Mouse (Mus musculus) neural tube, embryonic 11.5 days (tissue): Measurements from ENCODE around the gene Mettl8. TPM values are rescaled to one million over a fixed set of nuclear protein-coding genes. Genes with fewer than 3 reads are reported as not detected.

ENCODE experiments used
- ATAC-seq: fragments of 200-750 bp; cut with Nextera tagmentation; 2 replicates; pipeline ENCODE4 v1.8.0; 2017; ENCODE audit warnings: moderate number of reproducible peaks, mild to moderate bottlenecking, moderate TSS enrichment, moderate library complexity; ENCODE audit not compliant: insufficient read depth, low FRiP score, low TSS enrichment
- DNase-seq: peaks from one replicate; pipeline ENCODE4 v3.0.0-alpha.2; 2015; ENCODE audit warnings: low spot score
- H3K27ac ChIP-seq: fragments of 300-500 bp; sonication (generic); 2 replicates; pipeline ENCODE4 v1.5.1; 2014; ENCODE audit warnings: low read depth, mild to moderate bottlenecking, low read length
- H3K27me3 ChIP-seq: fragments of 300-500 bp; sonication (generic); 2 replicates; pipeline ENCODE4 v1.6.1; 2014; ENCODE audit warnings: mild to moderate bottlenecking, low read length, mixed read lengths; ENCODE audit not compliant: control insufficient read depth, insufficient read depth
- H3K36me3 ChIP-seq: fragments of 300-500 bp; sonication (generic); 2 replicates; pipeline ENCODE4 v1.6.1; 2014; ENCODE audit warnings: mild to moderate bottlenecking, low read length, moderate library complexity, mixed read lengths; ENCODE audit not compliant: control insufficient read depth, insufficient read depth
- H3K4me1 ChIP-seq: fragments of 300-500 bp; sonication (generic); 2 replicates; pipeline ENCODE4 v1.6.1; 2014; ENCODE audit warnings: low read length, mixed read lengths; ENCODE audit not compliant: control insufficient read depth, insufficient read depth
- H3K4me2 ChIP-seq: fragments of 300-500 bp; sonication (generic); 2 replicates; pipeline ENCODE4 v1.6.1; 2014; ENCODE audit warnings: low read depth, mild to moderate bottlenecking, moderate library complexity
- H3K4me3 ChIP-seq: fragments of 300-500 bp; sonication (generic); 2 replicates; pipeline ENCODE4 v1.5.1; 2014; ENCODE audit warnings: low read depth, low read length
- H3K9ac ChIP-seq: fragments of 300-500 bp; sonication (generic); 2 replicates; pipeline ENCODE4 v1.6.1; 2014; ENCODE audit warnings: mild to moderate bottlenecking, low read length
- H3K9me3 ChIP-seq: fragments of 300-500 bp; sonication (generic); 2 replicates; pipeline ENCODE4 v1.6.1; 2016; ENCODE audit warnings: low read length; ENCODE audit not compliant: control insufficient read depth
- WGBS: fragments of 180-500 bp; shearing (Covaris S2); extraction: QIAGEN DNeasy Blood & Tissue Kit; methylation state at CpG from one replicate; pipeline ENCODE4 v1.1.7; 2014; 5-methylcytosine and 5-hydroxymethylcytosine counted together
- polyA plus RNA-seq: library from polyadenylated mRNA; unstranded; fragments of >200 nt; fragmentation: Nextera tagmentation; extraction: Ambion mirVana; gene quantifications from 2 replicates; pipeline ENCODE4 v1.2.1, GENCODE M21; 2014

Gene Mettl8
- polyA plus RNA-seq, 1 experiment from 2014 or later = 21.4 TPM

DNA sequence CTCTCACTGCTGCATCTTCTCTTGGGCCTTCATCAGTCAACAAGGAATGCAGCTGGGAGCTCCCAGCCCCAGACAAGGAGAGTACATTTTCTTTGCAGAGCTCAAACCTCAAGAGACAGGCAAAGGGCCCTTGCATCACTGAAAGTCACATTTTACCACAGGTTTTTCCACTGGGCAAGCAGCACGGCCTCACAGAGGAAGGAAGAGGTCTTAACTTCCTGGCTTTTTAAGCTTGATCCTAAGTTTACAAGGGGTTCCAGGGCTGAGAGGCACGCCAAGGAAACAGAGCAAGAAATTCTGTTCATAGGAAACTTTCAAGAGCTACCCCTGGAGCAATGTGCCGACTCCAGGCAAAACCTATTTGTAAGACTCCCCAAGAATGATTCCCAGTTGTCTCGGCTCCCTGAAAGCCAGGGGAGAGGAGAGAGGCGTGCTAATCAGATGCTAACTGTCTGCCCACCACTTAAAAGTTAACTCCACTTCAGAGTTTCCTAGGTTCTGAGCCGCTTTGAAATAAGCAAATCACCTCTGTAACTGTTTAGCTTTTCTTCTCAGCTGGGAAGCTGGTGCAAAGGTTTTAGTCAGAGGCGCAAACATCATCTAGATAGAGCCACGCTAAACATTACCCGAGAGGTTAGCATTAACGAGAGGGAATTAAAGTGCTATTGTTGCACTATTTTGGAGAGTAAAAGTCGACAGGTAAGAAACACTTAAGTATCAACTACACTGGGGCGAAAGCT is 29.6 kb downstream of the Mettl8 start:
- DNase-seq = no peak
- no peak overlapping the region for H3K9ac ChIP-seq
- no peaks in the 10 kb centered on the region for H3K4me1 ChIP-seq
- no peaks in the 10 kb centered on the region for H3K36me3 ChIP-seq
- no peak overlapping the region for H3K4me2 ChIP-seq
- no peaks in the 10 kb centered on the region for H3K27me3 ChIP-seq
- H3K4me3 ChIP-seq = no peak overlapping the region
- no peak for ATAC-seq
- WGBS = 69% methylated on average over 12 of the region's 12 CpGs
- no peak overlapping the region for H3K27ac ChIP-seq
- no peaks in the 10 kb centered on the region for H3K9me3 ChIP-seq

DNA sequence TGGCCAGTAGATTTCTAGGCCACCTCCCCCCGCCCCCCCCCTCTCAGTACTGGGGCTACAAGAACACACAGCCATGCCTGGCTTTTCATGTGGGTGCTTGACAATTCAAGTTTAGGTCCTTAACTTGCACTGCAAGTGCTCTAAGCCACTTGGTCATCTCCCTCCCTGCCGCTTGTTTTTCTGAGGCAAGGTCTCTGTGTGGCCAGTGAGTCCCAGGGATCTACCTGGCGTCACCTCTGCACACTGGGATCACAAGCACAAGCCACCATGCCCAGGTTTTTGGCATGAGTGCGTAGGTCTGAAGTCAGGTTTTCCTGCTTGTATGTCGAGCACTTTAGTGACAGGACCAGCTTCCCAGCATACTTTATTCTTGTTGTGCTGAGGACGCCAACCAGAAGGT is 31.4 kb downstream of the Mettl8 start:
- no peak for ATAC-seq
- Histone ChIP-seq H3K4me3 (no peak overlapping the region), H3K4me2 (no peak overlapping the region), H3K27me3 (no peaks in the 10 kb centered on the region), H3K9me3 (no peaks in the 10 kb centered on the region), H3K9ac (no peak overlapping the region), H3K27ac (no peak overlapping the region), H3K36me3 (no peaks in the 10 kb centered on the region), H3K4me1 (no peaks in the 10 kb centered on the region)
- 95% methylated on average over 6 of the region's 6 CpGs for WGBS
- no peak for DNase-seq

DNA sequence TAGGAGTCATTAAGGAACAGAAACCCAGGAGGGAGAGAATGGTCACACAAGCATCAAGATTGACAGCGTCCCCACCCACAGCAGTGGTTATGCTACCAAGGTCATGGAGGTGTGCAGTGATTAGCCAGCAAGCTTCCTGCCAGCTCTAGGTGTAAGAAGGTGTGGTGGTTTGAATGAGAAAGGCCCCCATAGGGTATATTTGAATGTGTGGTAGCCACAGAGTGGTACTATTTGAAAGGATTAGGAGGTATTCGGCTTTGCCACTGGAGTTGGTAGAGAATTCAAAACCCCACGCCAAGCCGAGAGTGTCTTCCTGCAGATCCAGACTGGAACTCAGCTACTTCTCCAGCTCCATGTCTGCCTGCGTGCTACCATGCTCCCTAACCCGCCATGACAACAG is 32.4 kb downstream of the Mettl8 start:
- 91% methylated on average over 6 of the region's 6 CpGs for WGBS

DNA sequence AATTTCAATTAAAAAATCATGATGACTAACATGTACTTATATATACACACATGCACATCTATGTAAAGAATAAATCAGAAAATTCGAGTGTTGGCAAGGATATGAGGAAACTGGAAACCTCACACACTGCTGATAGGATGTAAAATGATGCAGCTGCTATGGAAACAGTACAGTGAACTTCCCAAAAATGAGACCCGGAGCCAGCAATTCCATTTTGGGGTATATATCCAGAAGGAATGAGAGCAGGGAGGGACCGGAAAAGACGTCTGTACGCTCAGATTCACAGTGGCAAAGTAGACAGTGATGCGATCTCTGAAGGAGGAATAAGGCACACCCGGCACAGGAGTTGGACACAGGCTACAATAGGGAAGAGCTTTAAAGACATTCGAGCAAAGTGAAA is 34.7 kb downstream of the Mettl8 start:
- Histone ChIP-seq H3K27ac (no peak overlapping the region), H3K9me3 (no peaks in the 10 kb centered on the region), H3K27me3 (no peaks in the 10 kb centered on the region), H3K9ac (no peak overlapping the region), H3K4me2 (no peak overlapping the region), H3K36me3 (no peaks in the 10 kb centered on the region), H3K4me1 (no peaks in the 10 kb centered on the region), H3K4me3 (no peak overlapping the region)
- DNase-seq = no peak
- no peak for ATAC-seq
- WGBS = 87% methylated on average over 8 of the region's 8 CpGs

More for the DNA sequence above, 32.4 kb downstream of the Mettl8 start:
- Histone ChIP-seq H3K27ac (no peak overlapping the region), H3K27me3 (no peaks in the 10 kb centered on the region), H3K9me3 (no peaks in the 10 kb centered on the region), H3K4me2 (no peak overlapping the region), H3K9ac (no peak overlapping the region), H3K4me3 (no peak overlapping the region), H3K36me3 (no peaks in the 10 kb centered on the region), H3K4me1 (no peaks in the 10 kb centered on the region)
- DNase-seq = no peak
- ATAC-seq = no peak

DNA sequence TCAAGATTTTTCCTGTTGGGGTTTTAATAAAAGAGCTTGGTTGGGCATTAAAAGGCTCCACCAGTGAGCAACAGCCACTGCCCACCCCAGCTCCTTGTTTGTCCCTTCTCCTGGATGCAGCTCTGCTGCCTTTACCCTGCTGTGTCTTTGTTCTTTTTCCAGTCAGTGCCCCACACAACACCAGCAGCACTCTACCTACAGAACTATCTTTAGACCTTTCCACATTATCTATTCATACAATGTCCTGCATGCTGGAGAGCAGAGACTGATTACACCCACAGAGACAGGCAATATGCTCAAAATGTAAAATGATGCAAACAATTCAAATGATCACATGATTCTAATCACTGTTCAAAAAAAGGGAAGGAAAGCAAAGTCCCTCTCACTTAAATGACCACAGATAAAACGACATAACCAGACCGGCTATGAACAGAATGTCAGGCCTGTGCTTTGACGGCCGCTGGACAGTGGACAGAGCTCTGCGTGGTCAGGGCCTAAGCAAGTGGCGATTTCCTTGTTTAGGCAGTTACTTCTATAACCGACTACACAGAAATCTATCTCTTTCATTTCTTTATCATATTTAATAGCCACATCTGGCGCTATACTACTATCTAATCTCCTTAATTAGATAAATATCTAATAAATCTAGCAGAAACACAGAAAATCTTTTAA is 35.5 kb downstream of the Mettl8 start:
- H3K4me2 ChIP-seq = no peak overlapping the region
- DNase-seq (no peak), ATAC-seq (no peak)
- H3K36me3 ChIP-seq = no peaks in the 10 kb centered on the region
- H3K4me1 ChIP-seq = no peaks in the 10 kb centered on the region
- no peaks in the 10 kb centered on the region for H3K9me3 ChIP-seq
- no peak overlapping the region for H3K9ac ChIP-seq
- 67% methylated on average over 8 of the region's 8 CpGs for WGBS
- no peak overlapping the region for H3K27ac ChIP-seq
- H3K27me3 ChIP-seq = no peaks in the 10 kb centered on the region
- no peak overlapping the region for H3K4me3 ChIP-seq

DNA sequence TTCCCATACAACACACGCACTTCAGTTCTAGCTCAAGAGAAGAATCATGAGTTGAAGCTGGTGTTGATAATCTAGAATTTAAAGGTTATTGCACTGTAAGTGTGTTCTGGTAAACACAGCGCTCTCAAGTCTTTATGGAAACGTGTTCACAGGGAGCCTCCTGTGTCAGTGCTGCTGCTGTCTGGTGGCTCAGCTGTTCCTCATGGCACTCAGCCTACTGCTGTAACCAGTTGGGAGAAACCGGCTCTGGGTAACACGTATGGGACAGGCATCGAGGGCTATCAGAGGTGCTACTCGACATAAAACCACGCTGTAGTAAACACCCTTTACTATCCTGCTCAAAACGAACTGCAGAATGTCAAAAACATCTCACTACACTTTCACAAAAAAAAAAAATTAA is 36.1 kb downstream of the Mettl8 start:
- H3K4me1 ChIP-seq = no peaks in the 10 kb centered on the region
- no peak overlapping the region for H3K4me2 ChIP-seq
- H3K27me3 ChIP-seq = no peaks in the 10 kb centered on the region
- 62% methylated on average over 9 of the region's 9 CpGs for WGBS
- H3K9ac ChIP-seq = no peak overlapping the region
- no peaks in the 10 kb centered on the region for H3K36me3 ChIP-seq
- no peaks in the 10 kb centered on the region for H3K9me3 ChIP-seq
- DNase-seq (no peak), ATAC-seq (no peak)
- H3K27ac ChIP-seq = no peak overlapping the region
- no peak overlapping the region for H3K4me3 ChIP-seq

DNA sequence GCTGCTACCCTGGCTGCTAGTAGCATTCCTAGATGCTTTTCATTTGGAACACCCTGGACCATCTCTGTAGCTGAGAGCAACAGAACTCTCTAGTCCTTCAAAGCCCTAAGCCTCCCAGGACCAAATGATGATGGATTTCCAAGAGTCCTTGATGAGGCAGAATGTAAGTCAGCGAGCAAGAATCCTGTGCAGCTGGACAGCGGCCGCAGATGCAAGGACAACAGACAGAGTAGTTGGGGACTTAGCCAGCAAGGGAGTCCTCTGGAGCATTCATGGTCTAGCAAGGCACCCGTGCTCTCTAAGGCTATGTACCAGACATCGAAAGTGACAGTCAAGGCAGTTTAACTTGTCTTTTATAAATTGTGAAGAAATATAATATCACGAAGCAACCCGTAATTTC is 41.9 kb downstream of the Mettl8 start:
- Histone ChIP-seq H3K9ac (no peak overlapping the region), H3K4me1 (no peaks in the 10 kb centered on the region), H3K36me3 (no peaks in the 10 kb centered on the region), H3K27me3 (no peaks in the 10 kb centered on the region), H3K4me2 (no peak overlapping the region), H3K9me3 (no peaks in the 10 kb centered on the region), H3K4me3 (no peak overlapping the region), H3K27ac (no peak overlapping the region)
- ATAC-seq (no peak), DNase-seq (no peak)
- WGBS = 93% methylated on average over 7 of the region's 7 CpGs

DNA sequence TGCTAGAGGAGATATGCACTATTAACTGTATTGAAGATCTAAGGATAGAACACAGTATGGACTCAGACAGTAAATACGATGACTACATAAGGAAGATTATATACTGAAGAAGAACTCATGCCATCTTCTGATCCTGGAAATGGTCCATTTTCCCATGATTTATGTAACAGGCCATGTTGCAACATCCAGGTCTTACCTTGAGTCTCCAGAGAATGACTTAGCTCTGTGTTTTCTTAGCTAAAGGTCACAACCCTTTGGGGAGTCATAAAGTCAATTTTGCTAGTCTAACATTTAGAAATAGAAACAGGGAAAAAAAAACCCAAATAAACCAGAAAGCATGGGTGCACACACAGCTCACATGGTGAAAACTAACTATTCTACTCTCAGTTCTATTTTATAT is 43.6 kb downstream of the Mettl8 start:
- H3K9me3 ChIP-seq = no peaks in the 10 kb centered on the region
- H3K4me1 ChIP-seq = no peaks in the 10 kb centered on the region
- no peaks in the 10 kb centered on the region for H3K36me3 ChIP-seq
- 89% methylated on average over 1 of the region's 1 CpGs for WGBS
- DNase-seq (no peak), ATAC-seq (no peak)
- H3K4me2 ChIP-seq = no peak overlapping the region
- H3K27ac ChIP-seq = no peak overlapping the region
- H3K9ac ChIP-seq = no peak overlapping the region
- H3K27me3 ChIP-seq = no peaks in the 10 kb centered on the region
- H3K4me3 ChIP-seq = no peak overlapping the region

DNA sequence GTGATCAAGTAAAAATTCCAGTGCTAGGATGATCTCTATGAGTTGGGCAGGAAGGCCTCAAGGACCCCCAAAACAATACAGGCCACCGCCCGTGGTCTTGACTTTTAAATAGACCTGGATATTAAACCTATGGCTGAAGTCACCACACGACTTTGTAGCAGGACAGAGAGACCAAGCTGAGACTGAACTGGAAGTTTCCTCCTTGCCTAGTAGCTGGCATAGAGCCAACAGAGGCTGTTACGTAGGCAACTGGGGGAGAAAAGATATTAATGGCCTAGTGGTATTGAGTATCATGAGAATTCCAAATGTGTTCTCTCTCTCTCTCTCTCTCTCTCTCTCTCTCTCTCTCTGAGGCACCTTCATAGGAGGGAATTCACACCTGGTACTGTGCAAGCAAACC is 51.0 kb downstream of the Mettl8 start:
- no peaks in the 10 kb centered on the region for H3K4me1 ChIP-seq
- H3K4me2 ChIP-seq = no peak overlapping the region
- ATAC-seq (no peak), DNase-seq (no peak)
- H3K9ac ChIP-seq = no peak overlapping the region
- no peaks in the 10 kb centered on the region for H3K27me3 ChIP-seq
- no peaks in the 10 kb centered on the region for H3K36me3 ChIP-seq
- no peaks in the 10 kb centered on the region for H3K9me3 ChIP-seq
- WGBS = 80% methylated on average over 4 of the region's 4 CpGs
- no peak overlapping the region for H3K27ac ChIP-seq
- no peak overlapping the region for H3K4me3 ChIP-seq
